Mouse (Mus musculus) ES-E14 (cell line): ENCODE results near the gene Cd28.

Source experiments
- CHD2 ChIP-seq: IDR thresholded peaks from 2 replicates; pipeline ENCODE4 v1.6.1; 2014; ENCODE audit warnings: mild to moderate bottlenecking, low read depth, low read length, inconsistent platforms
- HCFC1 ChIP-seq: IDR thresholded peaks from 2 replicates; pipeline ENCODE4 v1.6.1; 2012; ENCODE audit warnings: low read length, inconsistent platforms, borderline replicate concordance; ENCODE audit not compliant: insufficient read depth
- MAFK ChIP-seq: IDR thresholded peaks from 2 replicates; pipeline ENCODE4 v1.6.1; 2014; ENCODE audit warnings: mild to moderate bottlenecking, low read depth, low read length, inconsistent platforms; ENCODE audit not compliant: insufficient read depth
- ZC3H11A ChIP-seq: IDR thresholded peaks from 2 replicates; pipeline ENCODE4 v1.6.1; 2012; ENCODE audit warnings: low read depth, mild to moderate bottlenecking, inconsistent platforms, low read length, borderline replicate concordance
- ZNF384 ChIP-seq: IDR thresholded peaks from 2 replicates; pipeline ENCODE4 v1.6.1; 2012; ENCODE audit warnings: low read depth, low read length, inconsistent platforms

DNA sequence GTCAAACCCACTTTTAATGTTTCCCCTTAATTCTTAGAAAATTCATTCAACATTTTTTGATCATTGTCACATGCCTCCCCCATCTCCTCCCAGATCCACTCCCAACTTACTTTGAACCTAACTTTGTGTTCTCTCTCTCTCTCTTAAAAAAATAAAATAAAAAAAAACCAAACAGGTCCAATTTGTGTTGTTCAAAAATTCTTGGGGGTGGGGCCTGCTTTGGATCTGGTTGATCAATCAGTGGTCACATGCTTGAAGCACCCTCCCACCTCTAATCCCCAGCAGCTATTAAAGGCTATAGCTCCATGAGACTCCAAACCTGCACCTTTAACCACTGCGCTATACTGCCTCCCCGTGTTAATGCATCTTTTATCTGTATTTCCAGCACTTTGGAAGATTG, 46.9 kb upstream of the Cd28 start:
- no peak for TF ChIP-seq HCFC1
- TF ChIP-seq CHD2: no peak
- no peak for TF ChIP-seq MAFK
- no peak for TF ChIP-seq ZNF384
- TF ChIP-seq ZC3H11A: no peak
